Mouse (Mus musculus): ENCODE results near the gene Tbx10.
"Not testable (repeated sequence)": the region's sequence is repeated elsewhere in the genome, so short reads cannot be mapped to it uniquely, and the experiment has no call there.

Gene Tbx10

GRCm38 (mm10) chr19:4046866-4047254 is 54.3 kb downstream of the Tbx10 start:
- no peak for DNase-seq

DNA sequence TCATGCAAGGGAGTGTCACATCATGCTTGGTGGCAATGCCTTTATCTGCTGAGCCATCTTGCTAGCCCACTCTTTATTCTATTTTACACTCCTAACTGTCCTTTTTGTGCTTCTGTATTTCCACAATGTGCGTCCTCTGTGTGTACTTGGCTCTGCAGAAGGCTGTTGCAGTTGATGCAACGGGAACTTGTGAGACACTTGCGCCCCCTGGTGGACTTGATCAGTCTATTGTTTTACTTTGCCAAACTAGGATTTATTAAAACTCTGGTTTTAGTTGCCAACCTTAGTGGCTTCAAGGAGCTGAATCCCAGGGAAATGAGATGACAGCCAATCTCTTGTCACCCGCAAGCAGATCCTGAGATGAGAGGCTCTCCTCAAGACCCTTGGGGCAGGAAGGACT is 55.3 kb downstream of the Tbx10 start:
- peak; percentile 59 to 84 for DNase-seq

DNA sequence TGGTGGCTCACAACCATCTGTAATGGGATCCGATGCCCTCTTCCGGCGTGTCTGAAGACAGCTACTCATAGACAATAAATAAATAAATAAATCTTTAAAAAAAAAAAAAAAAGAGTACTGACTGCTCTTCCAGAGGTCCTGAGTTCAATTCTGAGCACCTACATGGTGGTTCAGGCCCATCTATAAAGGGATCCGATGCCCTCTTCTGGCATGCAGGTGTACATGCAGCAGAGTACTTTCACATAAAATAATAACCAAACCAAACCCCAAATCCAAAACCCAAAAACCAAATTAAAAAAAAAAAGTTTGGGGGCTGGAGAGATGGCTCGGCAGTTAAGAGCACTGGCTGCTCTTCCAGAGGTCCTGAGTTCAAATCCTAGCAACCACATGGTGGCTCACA is 56.5 kb downstream of the Tbx10 start:
- DNase-seq = not testable (repeated sequence)
